Mouse (Mus musculus) ZHBTc4 (cell line): ENCODE data around the gene Fkbp14.

ENCODE experiments used
- DNase-seq: peaks from one replicate; pipeline ENCODE4 v3.0.0-alpha.2; 2011; ENCODE audit warnings: low read depth, low spot score

The Fkbp14 gene

DNA sequence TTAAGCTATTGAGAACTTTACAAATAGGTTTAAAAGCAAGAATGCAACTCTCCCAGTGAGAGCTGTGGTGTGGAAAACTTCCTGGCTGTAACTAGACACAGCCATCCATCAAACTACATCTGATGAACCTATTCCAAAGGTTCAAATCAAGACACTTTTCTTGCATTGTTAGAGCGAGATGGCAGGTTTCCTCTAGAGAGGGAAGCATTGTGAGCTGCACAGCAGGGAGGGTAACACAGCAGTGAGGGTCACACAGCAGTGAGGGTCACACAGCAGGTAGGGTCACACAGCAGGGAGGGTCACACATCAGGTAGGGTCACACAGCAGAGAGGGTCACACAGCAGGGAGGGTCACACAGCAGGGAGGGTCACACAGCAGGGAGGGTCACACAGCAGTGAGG, 8.9 kb downstream of the Fkbp14 start:
- DNase-seq, result peak; percentile 73

DNA sequence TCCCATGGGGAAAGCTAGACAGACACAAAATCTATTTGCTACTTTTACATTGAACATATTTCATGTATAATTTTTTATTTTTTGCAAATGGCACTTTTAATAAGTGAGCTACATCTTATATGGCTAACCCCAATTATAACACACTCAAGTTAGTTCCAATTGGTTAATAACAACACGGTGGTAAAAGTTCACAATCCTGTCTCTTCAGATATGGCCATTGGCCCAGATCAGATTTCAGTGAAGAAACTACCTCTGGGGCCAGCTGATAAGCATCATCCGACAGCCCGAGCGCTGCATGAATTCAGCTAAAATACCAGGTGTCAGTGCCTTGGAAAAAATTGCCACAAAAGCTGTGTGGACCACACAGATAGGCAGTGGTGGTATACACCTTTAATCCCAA, 9.4 kb downstream of the Fkbp14 start:
- no peak for DNase-seq

DNA sequence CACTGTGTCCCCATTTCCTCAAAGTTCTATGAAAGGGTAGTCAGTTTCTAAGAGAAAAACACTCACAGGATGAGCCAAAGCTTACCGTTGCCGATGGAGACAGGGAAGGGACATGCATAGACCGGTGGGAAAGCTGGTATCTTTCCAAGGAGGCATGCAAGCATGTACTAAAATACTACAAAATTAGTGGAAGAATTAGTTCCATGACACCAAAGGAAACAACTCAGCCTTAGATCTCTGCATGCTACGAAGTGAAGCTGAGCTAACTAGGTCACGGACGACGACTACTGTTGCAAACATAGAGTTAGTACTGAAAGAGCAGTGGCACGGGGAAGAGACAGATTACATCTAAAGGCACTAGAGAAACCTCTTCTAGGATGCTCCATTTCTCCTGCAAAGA, 10.2 kb downstream of the Fkbp14 start:
- DNase-seq, result no peak

DNA sequence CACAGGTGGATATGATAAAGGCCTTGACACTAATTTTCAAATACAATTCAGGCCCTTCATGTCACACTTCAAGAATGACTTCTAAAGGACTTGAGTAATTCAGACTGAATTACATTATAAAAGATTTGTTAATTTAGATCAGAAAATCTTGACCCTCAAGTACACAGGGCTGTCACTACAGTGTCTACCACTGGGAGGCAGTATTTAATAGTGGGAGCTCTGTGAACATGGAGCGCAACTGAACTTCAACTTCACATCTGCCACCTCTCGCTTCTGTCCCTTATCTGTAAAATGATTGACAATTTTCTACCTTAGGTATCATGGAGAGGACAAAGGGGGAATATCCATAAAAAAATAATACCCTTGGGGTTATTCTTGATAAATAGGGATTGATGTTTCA, 10.9 kb downstream of the Fkbp14 start:
- peak; percentile 72 for DNase-seq

DNA sequence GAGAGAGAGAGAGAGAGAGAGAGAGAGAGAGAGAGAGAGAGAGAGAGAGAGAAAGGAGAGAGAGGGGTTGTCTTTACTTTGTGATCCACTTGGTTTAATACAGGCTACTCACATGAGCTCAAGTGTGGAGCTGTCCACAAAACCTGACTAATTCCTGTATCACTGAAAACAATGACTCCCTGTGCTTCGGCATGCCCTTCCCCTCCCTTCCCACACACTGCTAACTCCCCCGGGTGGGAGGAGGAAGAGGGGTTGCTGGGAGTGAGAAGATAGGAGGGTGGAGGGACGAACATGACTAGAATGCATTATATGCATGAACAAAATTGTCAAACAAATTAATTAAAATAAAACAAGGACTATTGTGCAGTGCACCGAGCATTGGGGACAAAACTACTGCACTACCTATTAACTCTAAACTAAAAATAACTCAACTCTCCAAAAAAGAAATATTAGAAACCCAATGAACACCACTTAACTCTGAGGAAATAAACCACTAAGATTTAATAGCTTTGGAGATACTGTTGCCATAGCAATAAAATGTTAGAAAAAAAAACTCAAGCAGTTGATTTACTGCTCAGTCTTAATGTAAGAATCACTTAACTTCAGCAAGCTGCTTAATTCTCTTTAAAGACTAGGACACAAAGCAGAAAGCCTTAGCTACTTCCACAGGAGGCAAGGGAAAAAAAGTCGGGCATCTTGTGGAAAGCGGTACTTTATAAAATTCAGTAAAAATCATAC, 23.7 kb downstream of the Fkbp14 start:
- DNase-seq, result no peak

DNA sequence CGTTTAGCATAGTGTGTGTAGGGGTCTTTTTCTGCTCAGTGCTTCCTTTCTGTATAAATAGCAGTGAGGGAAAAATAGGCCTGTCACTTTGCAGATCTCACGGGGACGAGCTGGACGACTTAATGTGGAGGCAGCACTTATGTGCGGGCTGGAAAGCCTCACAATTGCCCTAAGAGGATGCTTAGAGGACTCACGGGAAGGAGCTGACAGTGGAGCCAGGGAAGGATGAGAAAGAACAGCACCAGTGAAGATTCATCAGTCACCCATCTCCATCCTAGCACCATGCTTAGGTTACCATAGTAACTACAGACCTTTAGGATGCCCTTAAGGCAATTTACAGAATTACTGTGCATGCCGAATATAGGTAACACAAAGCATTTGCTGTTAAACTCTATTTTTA, 27.3 kb downstream of the Fkbp14 start:
- DNase-seq, result no peak

DNA sequence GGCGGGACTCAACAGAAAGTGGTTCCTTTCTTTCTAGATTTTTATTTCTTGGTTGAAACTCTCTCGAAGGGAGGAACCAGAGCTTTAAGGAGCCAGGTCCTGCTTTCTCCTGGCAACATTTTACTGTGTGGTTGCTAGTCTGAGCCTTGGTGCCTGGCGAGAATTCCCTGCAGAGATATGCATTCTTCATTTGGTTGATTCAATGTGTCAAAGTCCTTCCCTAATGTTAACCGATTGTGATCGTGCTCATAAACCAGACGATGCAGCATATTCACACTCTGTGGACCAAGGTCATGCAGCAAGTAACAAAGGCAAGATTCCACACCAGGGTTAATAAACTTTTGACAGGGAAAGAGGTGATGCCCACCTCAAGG, 30.6 kb downstream of the Fkbp14 start:
- DNase-seq, result no peak

DNA sequence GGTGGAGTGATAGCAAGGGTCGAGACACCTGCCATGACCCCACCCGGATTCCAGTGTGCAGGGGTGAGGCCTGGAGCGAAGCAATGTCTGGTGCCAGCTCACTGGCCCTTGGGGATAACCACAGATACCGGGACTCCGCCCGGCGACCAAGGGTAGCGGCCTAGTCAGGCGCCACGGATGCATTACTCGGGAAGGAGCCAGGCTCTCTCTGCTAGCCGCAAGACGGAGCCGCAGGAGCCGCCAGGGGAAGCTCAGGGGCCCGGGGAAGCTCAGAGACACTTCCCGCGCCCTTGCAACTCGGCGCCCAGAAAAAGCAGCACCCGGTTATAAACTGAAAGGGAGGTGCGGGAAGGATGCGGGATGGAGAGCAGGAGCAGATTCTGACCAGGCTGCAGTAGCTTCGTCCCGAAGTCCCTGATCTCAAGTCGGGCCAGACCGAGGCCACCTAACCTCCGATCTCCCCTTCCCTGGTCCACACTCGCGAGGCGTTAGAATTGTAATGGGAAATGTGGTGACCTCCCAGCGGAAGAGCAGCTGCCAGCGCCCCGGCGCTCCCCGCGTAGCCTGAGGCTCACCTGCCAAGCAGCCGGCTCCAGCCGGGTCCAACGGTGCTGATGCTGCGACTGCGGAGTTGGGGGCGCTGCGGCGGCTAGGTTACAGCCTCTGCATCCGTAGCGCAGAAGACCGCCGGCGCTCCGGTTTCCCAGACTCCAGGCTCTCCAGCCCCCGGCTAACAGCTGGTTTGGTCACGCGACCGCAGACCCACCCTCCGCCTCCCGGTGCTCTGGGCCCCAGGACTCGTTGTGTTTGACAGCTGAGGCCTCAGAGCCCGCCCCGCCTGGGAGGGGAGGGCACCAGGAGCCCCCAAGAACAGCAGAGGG, 31.2 kb downstream of the Fkbp14 start, which contains the start of gene Scrn1:
Scrn1 (minus strand) TSS at position 825 of the 881 bp plus-strand sequence.
- peak; percentile 81 for DNase-seq

DNA sequence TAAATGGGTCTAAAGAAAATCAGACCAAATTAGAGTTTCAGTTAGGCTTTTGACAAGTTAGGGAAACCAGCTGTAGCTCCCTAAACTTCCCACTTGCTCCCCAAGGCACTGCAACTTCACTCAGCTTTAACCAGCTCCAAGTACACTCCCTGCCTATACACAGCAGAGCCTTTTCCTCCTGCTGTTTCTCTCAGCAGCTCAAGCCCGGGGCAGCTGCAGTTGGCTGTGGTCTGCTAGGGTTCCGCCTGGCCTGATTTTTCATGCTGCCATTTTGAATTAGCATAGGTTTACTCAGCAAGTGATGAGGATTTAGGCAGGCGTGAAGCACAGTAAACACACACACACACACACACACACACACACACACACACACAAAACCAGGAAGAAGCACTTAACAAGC, 32.1 kb downstream of the Fkbp14 start:
- peak; percentile 59 for DNase-seq

DNA sequence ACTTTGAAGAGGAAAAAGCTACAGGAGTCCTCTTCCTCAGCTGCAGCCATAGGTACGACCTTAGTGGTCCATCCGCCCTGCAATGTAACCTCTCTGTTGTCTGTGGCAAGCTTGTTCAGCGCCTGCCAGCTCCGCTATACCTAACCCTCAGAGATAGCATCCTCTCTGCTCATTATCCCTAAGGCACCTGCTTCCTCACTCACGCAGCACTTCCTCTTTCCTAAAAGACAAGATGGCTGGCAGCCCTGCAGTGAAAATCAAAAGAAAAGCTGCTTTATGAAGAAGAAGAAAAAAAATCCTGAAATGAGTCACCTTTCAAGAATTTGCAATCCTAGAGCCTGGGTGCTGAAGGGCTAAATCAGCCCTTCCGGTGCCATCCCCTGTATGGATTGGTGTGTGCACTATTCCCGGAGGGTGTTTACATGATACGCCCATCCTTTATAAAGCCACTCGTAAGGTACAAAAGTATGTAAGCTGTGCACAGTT, 32.6 kb downstream of the Fkbp14 start:
- DNase-seq, result peak; percentile 34

DNA sequence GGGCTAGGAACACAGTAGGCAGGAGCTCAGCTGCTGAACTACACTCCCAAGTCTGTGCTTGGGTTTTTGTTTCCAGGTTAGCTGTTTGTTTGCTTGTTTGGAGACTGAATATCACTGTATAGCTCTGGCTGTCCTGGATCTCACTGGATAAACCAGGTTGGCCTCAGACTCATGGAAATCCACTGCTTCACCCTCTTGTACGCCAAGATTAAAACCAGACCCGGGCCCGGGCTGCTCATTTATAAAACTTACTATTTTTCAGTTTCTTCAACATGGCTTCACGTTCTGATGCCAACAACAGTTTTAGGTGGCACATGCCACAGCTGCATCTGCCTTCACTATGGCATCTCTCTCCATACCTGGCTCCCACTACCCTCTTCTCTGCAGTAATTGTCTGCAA, 33.5 kb downstream of the Fkbp14 start:
- DNase-seq, result no peak

DNA sequence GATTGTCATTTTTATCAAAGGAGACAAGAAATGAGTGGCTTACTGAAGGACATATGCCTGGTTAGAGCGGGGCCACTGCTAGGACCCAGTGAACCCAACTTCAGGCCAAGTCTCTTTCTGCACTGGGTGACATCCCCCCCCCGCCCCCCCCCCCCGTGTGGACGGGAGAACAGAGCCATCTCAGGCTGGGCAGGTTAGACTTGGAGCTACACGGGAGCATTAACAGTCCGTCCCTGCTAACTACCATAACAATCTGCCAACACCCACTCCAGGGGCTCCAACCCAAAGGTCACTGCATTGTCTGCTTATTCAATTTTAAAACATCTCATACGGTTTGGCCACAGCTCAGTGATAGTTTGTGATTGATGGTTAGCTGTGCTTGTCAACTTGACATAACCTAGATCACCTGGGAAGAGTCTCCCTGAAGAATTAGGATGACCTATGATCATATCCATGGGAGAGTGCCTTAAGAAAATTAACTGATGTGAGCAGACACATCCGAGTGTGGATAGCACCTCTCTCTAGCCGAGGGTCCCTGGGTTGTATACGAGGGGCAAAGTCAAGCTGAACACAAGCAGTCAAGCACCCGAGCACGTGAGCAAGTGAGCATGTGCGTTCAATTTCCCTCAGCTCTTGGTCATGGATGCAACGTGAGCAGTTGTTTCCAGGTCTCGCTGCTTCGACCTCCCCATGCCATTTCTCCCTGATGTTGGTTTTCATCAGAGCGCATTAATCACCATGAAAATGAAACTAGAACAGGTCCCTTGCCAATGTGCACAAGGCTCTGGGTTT, 34.9 kb downstream of the Fkbp14 start:
- DNase-seq, result no peak

DNA sequence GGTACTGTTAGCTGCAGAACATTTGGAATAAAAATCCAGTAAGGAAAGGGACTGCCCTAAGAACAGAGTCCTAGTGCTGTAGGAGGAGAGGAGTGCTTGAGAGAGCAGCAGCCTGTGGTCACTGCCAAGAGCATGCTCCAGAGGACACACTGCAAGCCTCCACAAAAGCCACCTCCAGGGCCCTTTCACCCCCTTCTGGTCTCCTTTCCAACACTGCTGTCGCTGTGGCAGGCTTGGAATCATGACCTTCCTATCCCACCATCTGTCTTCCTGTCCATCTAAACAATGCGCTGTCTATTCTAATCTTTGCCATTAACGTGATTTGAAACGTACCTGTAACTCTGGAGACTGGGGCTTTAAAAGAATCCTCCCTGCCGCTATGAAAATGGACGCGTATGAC, 38.6 kb downstream of the Fkbp14 start:
- no peak for DNase-seq

DNA sequence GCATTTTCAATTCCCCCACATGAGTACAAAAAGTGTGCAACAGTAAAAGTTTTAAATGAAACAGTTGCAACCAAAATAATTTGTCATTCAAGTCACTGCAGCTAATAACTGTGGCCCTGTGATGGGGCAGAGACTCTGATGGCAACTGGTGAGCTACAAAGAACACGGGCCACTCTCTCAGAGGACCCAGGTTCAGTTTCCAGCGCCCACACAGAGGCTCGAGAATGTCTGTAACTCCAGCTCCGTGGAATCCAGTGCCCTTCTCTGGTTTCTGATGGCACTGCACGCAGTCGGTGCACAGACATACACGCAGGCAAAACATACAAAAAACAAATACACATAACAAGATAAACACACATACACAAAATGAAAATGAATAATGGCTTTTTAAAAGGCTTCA, 39.4 kb downstream of the Fkbp14 start:
- DNase-seq, result no peak

DNA sequence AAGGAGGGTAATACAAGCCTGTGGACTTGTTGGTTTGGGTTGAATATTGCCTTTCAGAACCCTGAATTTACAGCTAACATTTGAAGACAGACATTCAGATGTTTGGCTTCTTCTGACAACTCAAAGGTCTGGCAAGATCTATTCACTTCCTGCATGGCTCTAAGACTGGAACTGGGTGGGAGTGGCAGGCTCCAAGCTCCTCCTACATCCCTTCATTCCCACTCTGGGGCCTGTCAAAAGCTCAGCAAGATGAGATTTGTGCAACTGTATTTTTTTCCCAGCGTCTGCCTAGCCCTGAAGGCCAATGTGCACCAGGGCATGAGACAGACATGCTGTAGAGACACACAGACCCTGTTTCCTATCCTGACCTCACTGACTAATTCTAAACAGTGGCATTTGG, 41.3 kb downstream of the Fkbp14 start:
- DNase-seq, result no peak

DNA sequence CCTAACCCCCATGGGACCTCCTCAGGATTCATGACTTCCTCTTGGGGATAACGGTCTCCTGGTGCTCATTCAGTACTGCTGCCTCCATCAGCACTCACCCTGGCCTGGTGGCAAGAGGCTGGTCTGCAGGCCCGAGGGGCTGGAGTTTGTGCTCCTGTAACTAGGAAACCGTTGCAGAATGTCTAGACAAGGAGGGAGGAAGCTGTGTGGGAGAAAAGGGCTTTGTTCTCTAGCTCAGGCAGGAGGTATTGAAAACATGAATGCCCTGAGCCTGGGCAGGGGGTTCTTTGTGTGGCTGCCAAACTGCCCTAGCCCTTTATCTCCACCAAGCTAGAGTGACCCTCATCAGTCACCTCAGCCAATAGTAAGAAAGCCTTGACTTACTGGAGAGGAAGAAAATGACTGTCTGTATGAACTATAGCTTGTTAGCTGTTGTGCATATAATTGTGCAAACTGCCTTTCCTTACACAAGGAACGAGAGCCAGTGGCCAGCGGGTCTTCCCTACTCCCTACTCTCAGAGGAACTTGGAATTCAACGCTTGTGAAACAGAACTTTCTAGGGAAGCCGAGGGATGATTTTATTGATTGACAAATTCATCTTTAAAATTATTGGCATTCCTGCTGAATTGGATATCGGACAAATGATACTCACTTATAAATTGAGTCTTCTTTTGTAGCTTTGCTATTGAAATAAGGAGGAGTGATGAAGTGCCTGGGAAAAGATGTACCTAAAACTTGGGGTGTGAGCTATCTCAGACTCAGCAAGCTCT, 42.6 kb downstream of the Fkbp14 start:
- DNase-seq, result no peak

DNA sequence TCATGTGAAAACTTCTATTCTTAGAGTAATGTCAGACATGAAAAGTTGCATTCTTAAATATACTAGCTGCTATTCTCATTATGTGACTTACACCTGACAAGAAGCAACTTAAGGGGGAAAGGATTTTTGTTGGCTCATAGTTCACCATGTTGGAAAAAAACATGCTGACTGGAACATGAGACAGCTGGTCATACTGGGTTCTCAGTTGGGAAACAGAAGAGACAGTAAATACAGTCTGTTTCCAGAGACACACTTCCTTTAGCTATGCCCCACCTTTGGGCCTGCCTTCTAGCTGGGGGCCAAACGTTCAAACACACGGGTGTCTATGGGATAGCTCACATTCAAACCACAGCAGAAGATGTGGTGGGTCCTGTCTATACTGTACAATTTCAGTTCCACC, 43.5 kb downstream of the Fkbp14 start:
- no peak for DNase-seq

DNA sequence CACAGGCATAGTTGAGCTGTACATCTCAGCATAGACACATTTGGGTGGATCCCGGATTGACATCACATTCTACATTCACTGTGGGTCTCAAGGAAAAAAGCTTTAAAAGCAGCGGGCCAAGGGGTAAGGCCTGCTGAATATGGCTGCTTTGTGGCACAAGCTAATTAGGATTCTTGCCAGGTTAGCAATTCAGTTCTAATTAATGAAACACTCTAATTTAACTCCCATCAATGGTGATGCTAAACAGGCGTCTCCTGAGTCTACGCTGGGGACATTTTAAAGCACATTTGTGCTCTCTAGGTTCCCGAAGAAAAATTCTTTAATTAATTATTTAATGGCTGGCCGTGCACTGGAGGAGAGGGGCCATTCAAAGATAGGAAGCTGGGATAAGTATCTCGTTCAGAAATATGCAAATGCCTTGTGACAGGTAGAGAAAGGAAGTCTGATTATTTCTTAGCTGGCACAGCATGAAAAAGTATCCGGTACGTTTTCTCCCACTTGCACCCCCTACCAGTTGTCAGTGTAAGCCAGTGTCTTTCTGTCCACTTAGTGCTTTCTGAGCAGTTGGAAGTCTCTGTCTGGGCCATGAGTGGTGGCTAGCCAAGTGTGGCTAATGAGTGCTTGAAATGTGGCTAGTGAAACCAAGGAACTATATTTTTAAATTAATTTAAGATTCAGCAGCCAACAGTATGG, 44.2 kb downstream of the Fkbp14 start:
- no peak for DNase-seq

DNA sequence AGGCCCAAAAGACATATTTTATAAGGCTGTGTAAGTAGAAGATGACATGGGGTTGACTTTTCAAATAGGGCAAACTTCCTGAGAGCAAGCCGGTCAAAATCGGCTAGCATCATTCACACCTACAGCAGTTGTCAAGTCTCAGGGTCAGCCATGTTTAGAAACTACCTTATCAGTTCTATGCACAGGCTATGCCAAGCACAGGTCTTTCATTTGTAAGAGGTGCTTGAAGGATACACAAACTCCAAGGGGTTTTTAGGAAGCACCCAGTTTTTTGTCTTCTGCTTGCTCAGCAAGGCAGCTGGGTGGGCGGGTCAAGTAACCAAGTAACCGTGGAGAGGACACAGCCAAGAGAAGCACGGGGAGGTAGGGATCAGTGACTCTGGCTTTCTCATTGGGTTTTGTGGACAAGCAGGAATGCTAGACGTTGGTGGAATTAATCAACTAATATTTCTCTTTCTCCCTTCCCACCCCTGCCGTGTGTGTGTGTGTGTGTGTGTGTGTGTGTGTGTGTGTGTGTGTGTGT, 46.2 kb downstream of the Fkbp14 start:
- no peak for DNase-seq

DNA sequence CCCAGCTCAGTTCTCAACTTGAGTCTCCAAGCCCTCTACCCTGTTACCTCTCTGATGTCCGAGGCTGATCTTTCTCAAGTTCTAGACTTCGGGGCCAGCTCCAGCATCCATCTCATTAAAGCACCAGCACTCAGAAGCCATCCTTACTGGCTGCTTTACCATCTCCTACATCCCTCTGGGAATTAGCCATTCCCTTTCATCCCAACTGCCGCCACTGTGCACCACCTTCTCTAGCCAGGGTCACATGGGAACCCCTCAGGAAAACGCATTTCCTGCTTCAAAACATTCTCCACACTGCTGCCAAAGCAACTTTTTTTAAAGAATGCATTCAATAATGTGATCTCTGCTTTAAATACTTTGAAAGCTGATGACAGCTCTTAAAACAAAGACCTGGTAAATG, 47.8 kb downstream of the Fkbp14 start:
- DNase-seq, result no peak
